Mouse (Mus musculus): ENCODE data around the gene Krtcap2. TPM values are rescaled to one million over a fixed set of nuclear protein-coding genes. Genes with fewer than 3 reads are reported as not detected.

Gene Krtcap2
- polyA plus RNA-seq, 1 experiment from 2014 or later = 304 TPM

GRCm38 (mm10) chr3:89228836-89229235 lies 16.9 kb upstream of the Krtcap2 start, which contains the start of gene Muc1:
TSS of gene Muc1 (plus strand) at chr3:89229057.
- Histone ChIP-seq H3K9ac (ENCODE audit: low read length) (peak within 1 kb of the TSS; percentile 68), H3K4me1 (replicated peaks; ENCODE audit: control insufficient read depth, insufficient read depth, low read length) (peaks cover 28% of the 10 kb centered on the region), H3K27ac (ENCODE audit: low read length) (peak within 1 kb of the TSS; percentile 91), H3K4me2 (ENCODE audit: low read depth, low read length) (peak within 1 kb of the TSS; percentile 83), H3K9me3 (ENCODE audit: control insufficient read depth, low read length) (no peaks in the 10 kb centered on the region), H3K4me3 (ENCODE audit: low read length) (peak within 1 kb of the TSS; percentile 53), H3K27me3 (ENCODE audit: control insufficient read depth, insufficient read depth, low read depth, low read length) (no peaks in the 10 kb centered on the region), H3K36me3 (ENCODE audit: control insufficient read depth, insufficient read depth, low read length) (peaks cover under 1% of the 10 kb centered on the region; the same call in 1 of the 2 replicates)
- ATAC-seq (ENCODE audit: low read depth) = peak; percentile 23
- WGBS = 16% methylated on average over 10 of the region's 10 CpGs

DNA sequence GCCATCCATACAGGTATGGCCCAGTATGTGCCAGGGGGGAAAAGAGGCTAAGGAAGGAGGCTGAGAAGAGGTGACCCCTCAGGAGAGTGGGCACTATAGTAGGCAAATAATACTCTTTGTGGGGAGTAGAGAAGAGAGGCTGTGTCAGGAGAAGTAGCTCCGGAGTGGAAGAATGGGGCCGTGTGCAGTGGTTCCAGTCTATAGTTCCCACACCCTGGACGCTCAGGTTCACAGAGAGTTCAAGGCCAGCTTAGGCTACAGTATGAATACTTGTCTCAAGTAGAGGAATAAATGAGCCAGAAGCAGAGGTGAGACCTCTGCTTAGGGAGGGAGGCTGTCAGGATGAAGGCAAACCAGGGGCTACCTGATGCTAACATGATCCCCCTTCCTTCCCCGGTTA lies 16.5 kb upstream of the Krtcap2 start:
- no peaks in the 10 kb centered on the region for H3K27me3 ChIP-seq (ENCODE audit: control insufficient read depth, insufficient read depth, low read depth, low read length)
- ATAC-seq (ENCODE audit: low read depth) = no peak
- no peaks in the 10 kb centered on the region for H3K36me3 ChIP-seq (ENCODE audit: control insufficient read depth, insufficient read depth, low read length)
- 26% methylated on average over 4 of the region's 4 CpGs for WGBS
- H3K4me1 ChIP-seq (replicated peaks; ENCODE audit: control insufficient read depth, insufficient read depth, low read length) = peaks cover 32% of the 10 kb centered on the region
- peak overlapping the region; percentile 91 for H3K27ac ChIP-seq (ENCODE audit: low read length)
- H3K4me3 ChIP-seq (ENCODE audit: low read length) = peak overlapping the region; percentile 53
- peak overlapping the region; percentile 54 for H3K9ac ChIP-seq (ENCODE audit: low read length)
- H3K4me2 ChIP-seq (ENCODE audit: low read depth, low read length) = peak overlapping the region; percentile 83
- no peaks in the 10 kb centered on the region for H3K9me3 ChIP-seq (ENCODE audit: control insufficient read depth, low read length)

GRCm38 (mm10) chr3:89230561-89230960 lies 15.2 kb upstream of the Krtcap2 start:
- peak overlapping the region; percentile 53 for H3K4me3 ChIP-seq (ENCODE audit: low read length)
- H3K36me3 ChIP-seq (ENCODE audit: control insufficient read depth, insufficient read depth, low read length) = no peaks in the 10 kb centered on the region
- no peak overlapping the region; the same call in 1 of the 2 replicates for H3K9ac ChIP-seq (ENCODE audit: low read length)
- no peak for ATAC-seq (ENCODE audit: low read depth)
- WGBS = 64% methylated on average over 2 of the region's 2 CpGs
- no peak overlapping the region for H3K27ac ChIP-seq (ENCODE audit: low read length)
- H3K4me2 ChIP-seq (ENCODE audit: low read depth, low read length) = peak overlapping the region; percentile 83
- no peaks in the 10 kb centered on the region for H3K9me3 ChIP-seq (ENCODE audit: control insufficient read depth, low read length)
- peaks cover 31% of the 10 kb centered on the region for H3K4me1 ChIP-seq (replicated peaks; ENCODE audit: control insufficient read depth, insufficient read depth, low read length)
- no peaks in the 10 kb centered on the region for H3K27me3 ChIP-seq (ENCODE audit: control insufficient read depth, insufficient read depth, low read depth, low read length)

DNA sequence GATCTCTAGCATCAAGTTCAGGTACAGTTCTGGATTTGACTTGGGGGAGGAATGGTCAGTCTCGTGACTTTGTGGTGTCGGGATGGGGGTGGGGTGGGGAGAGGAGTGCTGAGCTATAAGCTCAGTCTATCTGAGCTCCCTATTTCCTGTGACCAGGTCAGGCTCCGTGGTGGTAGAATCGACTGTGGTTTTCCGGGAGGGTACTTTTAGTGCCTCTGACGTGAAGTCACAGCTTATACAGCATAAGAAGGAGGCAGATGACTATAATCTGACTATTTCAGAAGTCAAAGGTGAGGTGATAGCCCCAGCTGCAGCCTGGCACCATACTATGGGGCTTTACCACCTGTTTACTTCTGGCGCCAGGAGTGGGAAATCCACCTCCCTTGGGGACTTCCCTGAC lies 14.4 kb upstream of the Krtcap2 start:
- Histone ChIP-seq H3K27me3 (ENCODE audit: control insufficient read depth, insufficient read depth, low read depth, low read length) (no peaks in the 10 kb centered on the region), H3K4me2 (ENCODE audit: low read depth, low read length) (peak overlapping the region; percentile 83), H3K4me1 (replicated peaks; ENCODE audit: control insufficient read depth, insufficient read depth, low read length) (peaks cover 31% of the 10 kb centered on the region), H3K4me3 (ENCODE audit: low read length) (peak overlapping the region; percentile 53), H3K9ac (ENCODE audit: low read length) (peak overlapping the region; percentile 58), H3K27ac (ENCODE audit: low read length) (peak overlapping the region; percentile 97), H3K9me3 (ENCODE audit: control insufficient read depth, low read length) (no peaks in the 10 kb centered on the region), H3K36me3 (ENCODE audit: control insufficient read depth, insufficient read depth, low read length) (no peaks in the 10 kb centered on the region)
- WGBS = 43% methylated on average over 7 of the region's 7 CpGs
- ATAC-seq (ENCODE audit: low read depth) = no peak

GRCm38 (mm10) chr3:89231772-89232275 lies 13.9 kb upstream of the Krtcap2 start:
- Histone ChIP-seq H3K27me3 (ENCODE audit: control insufficient read depth, insufficient read depth, low read depth, low read length) (no peaks in the 10 kb centered on the region), H3K9me3 (ENCODE audit: control insufficient read depth, low read length) (no peaks in the 10 kb centered on the region), H3K27ac (ENCODE audit: low read length) (peak overlapping the region; percentile 97), H3K4me2 (ENCODE audit: low read depth, low read length) (peak overlapping the region; percentile 83), H3K36me3 (ENCODE audit: control insufficient read depth, insufficient read depth, low read length) (no peaks in the 10 kb centered on the region), H3K9ac (ENCODE audit: low read length) (peak overlapping the region; percentile 58), H3K4me3 (ENCODE audit: low read length) (peak overlapping the region; percentile 53), H3K4me1 (replicated peaks; ENCODE audit: control insufficient read depth, insufficient read depth, low read length) (peaks cover 26% of the 10 kb centered on the region)
- WGBS = 64% methylated on average over 16 of the region's 16 CpGs
- ATAC-seq (ENCODE audit: low read depth) = no peak

GRCm38 (mm10) chr3:89232614-89233013 lies 13.2 kb upstream of the Krtcap2 start:
- ATAC-seq (ENCODE audit: low read depth) = peak; percentile 8; the same call in 1 of the 2 replicates
- Histone ChIP-seq H3K4me3 (ENCODE audit: low read length) (peak overlapping the region; percentile 53), H3K27ac (ENCODE audit: low read length) (peak overlapping the region; percentile 97)

DNA sequence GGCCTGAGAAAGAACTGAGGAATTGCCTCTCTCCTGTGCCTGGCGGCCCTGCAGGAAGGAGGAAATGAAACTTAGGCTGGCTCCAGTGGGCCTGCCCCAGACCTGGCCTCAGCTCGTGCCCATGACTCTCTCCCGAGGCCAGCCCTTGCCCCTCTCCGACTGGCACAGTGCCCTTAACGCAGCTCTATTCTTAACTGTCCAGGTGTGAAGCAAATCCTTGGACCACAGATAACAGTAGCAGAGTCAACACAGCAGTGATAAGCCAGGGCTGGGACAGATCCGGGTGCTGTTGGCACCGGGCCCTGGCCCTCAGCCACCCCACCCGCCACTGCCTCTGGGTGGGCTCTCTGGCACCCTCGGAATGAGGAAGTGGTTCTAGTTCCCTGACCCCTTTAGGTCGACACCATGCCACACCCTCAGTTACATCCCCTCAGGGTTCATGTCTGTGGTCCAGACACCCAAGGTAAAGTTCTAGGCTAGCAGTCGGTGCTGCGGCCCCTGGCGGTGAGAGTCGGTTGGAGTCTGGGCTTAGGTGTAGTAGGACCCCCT lies 12.1 kb upstream of the Krtcap2 start:
- peak; percentile 78 for ATAC-seq (ENCODE audit: low read depth)
- WGBS = 41% methylated on average over 14 of the region's 14 CpGs
- peak overlapping the region; percentile 13; the same call in 1 of the 2 replicates for H3K4me3 ChIP-seq (ENCODE audit: low read length)
- H3K4me2 ChIP-seq (ENCODE audit: low read depth, low read length) = peak overlapping the region; percentile 49
- peaks cover 21% of the 10 kb centered on the region for H3K4me1 ChIP-seq (replicated peaks; ENCODE audit: control insufficient read depth, insufficient read depth, low read length)
- no peaks in the 10 kb centered on the region for H3K27me3 ChIP-seq (ENCODE audit: control insufficient read depth, insufficient read depth, low read depth, low read length)
- no peaks in the 10 kb centered on the region for H3K9me3 ChIP-seq (ENCODE audit: control insufficient read depth, low read length)
- peak overlapping the region; percentile 97 for H3K27ac ChIP-seq (ENCODE audit: low read length)
- H3K9ac ChIP-seq (ENCODE audit: low read length) = peak overlapping the region; percentile 55
- peaks cover 3% of the 10 kb centered on the region; the same call in 1 of the 2 replicates for H3K36me3 ChIP-seq (ENCODE audit: control insufficient read depth, insufficient read depth, low read length)

More at GRCm38 (mm10) chr3:89232614-89233013, 13.2 kb upstream of the Krtcap2 start:
- H3K4me2 ChIP-seq (ENCODE audit: low read depth, low read length) = peak overlapping the region; percentile 83
- H3K4me1 ChIP-seq (replicated peaks; ENCODE audit: control insufficient read depth, insufficient read depth, low read length) = peaks cover 22% of the 10 kb centered on the region
- H3K27me3 ChIP-seq (ENCODE audit: control insufficient read depth, insufficient read depth, low read depth, low read length) = no peaks in the 10 kb centered on the region
- peaks cover 2% of the 10 kb centered on the region; the same call in 1 of the 2 replicates for H3K36me3 ChIP-seq (ENCODE audit: control insufficient read depth, insufficient read depth, low read length)
- H3K9ac ChIP-seq (ENCODE audit: low read length) = peak overlapping the region; percentile 55
- no peaks in the 10 kb centered on the region for H3K9me3 ChIP-seq (ENCODE audit: control insufficient read depth, low read length)
- 35% methylated on average over 6 of the region's 6 CpGs for WGBS

DNA sequence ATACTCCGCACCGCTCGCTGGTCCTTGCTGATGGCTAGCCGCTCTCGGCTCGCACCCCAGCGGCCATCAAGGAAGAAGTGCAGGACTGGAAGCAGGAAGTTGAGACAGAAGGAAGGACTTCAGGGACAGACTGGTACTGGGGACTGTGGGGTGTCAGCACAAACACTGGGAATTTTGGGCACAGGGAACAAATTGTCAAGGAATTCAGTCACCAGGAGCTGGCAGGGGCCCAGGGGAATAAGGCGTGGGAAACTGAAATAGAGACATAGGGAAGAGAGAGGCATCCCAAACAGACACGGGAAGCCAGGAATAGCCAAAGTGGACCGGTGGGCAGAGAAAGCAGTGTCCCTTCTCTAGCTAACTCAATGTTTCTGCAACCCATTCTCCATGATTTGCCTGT lies 9.2 kb upstream of the Krtcap2 start:
- 84% methylated on average over 10 of the region's 10 CpGs for WGBS
- Histone ChIP-seq H3K9me3 (ENCODE audit: control insufficient read depth, low read length) (no peaks in the 10 kb centered on the region), H3K36me3 (ENCODE audit: control insufficient read depth, insufficient read depth, low read length) (peaks cover 3% of the 10 kb centered on the region; the same call in 1 of the 2 replicates), H3K9ac (ENCODE audit: low read length) (no peak overlapping the region), H3K4me3 (ENCODE audit: low read length) (no peak overlapping the region), H3K4me1 (replicated peaks; ENCODE audit: control insufficient read depth, insufficient read depth, low read length) (peaks cover 23% of the 10 kb centered on the region), H3K27me3 (ENCODE audit: control insufficient read depth, insufficient read depth, low read depth, low read length) (no peaks in the 10 kb centered on the region), H3K4me2 (ENCODE audit: low read depth, low read length) (no peak overlapping the region), H3K27ac (ENCODE audit: low read length) (no peak overlapping the region)
- no peak for ATAC-seq (ENCODE audit: low read depth)

DNA sequence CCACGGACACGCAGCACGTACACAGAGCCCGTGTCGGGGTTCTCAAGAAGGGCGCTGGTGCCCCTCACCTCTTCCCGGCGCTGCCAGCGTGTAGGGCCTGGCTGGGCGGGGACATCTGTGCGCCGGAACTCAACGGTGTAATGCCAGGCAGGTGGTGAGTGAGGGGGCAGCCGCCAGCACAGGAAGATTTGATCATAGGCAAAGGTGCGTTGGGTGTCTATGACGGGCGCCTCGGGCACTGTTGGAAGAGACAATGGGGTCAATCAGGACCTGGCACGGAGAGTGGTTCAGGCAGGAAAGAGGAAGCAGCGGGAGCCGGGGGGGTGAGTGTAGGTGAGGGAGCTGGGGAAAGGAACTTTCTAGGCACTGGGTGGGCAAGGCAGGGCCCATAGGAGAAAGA lies 8.1 kb upstream of the Krtcap2 start:
- no peak overlapping the region; the same call in 1 of the 2 replicates for H3K27ac ChIP-seq (ENCODE audit: low read length)

More for the DNA sequence above, 8.1 kb upstream of the Krtcap2 start:
- H3K9me3 ChIP-seq (ENCODE audit: control insufficient read depth, low read length) = no peaks in the 10 kb centered on the region
- H3K4me1 ChIP-seq (replicated peaks; ENCODE audit: control insufficient read depth, insufficient read depth, low read length) = peaks cover 23% of the 10 kb centered on the region
- no peaks in the 10 kb centered on the region for H3K27me3 ChIP-seq (ENCODE audit: control insufficient read depth, insufficient read depth, low read depth, low read length)
- no peak overlapping the region for H3K4me2 ChIP-seq (ENCODE audit: low read depth, low read length)
- no peak overlapping the region for H3K9ac ChIP-seq (ENCODE audit: low read length)
- H3K36me3 ChIP-seq (ENCODE audit: control insufficient read depth, insufficient read depth, low read length) = peaks cover 3% of the 10 kb centered on the region; the same call in 1 of the 2 replicates
- no peak for ATAC-seq (ENCODE audit: low read depth)
- 87% methylated on average over 21 of the region's 21 CpGs for WGBS
- H3K4me3 ChIP-seq (ENCODE audit: low read length) = no peak overlapping the region
